Mouse (Mus musculus): ENCODE data around the gene Prkd2. TPM values are rescaled to one million over a fixed set of nuclear protein-coding genes. Genes with fewer than 3 reads are reported as not detected.

The Prkd2 gene
- polyA plus RNA-seq, 1 experiment from 2014 or later = 3.2 TPM

DNA sequence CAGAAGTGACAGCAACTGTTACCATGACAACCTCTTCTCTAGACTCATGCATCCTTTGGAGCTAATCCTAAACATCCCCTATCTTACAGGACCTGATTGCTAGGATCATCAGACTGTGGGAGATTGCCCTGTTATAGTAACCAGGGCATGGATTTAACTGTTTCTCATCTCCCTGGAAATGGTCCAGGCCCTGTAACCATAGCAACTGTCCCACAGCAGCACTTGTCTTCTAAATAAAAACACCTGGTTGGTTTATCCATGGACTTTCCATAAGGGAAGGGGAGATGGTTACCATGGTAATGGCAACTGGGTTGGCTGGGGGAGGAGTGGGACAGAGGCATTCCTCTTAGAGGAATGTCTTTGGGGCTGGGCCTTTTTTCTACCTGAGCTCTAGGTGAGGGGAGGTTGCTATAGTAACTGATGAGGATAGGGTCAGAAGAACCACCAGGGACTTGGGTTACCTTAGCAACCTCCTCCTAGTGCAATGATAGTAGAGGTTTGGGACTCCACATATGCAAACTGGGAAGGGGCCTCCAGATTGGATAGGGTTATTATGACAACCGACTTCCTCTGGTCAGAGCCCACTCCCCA lies 27.3 kb upstream of the Prkd2 start, which contains the start of gene Strn4:
Gene Strn4 (plus strand): TSS at position 539 of the 591 bp plus-strand sequence.
- H3K4me2 ChIP-seq = peak within 1 kb of the TSS; percentile 95
- peak within 1 kb of the TSS; percentile 96 for H3K9ac ChIP-seq
- H3K4me3 ChIP-seq (replicated peaks) = peak within 1 kb of the TSS; percentile 95
- ATAC-seq (ENCODE audit: insufficient read depth) = no peak
- no peaks in the 10 kb centered on the region for H3K9me3 ChIP-seq (replicated peaks)
- peak within 1 kb of the TSS; percentile 88 for H3K27ac ChIP-seq (replicated peaks)
- 22% methylated on average over 1 of the region's 1 CpGs for WGBS (ENCODE audit: insufficient replicate concordance)
- peaks cover 32% of the 10 kb centered on the region for H3K36me3 ChIP-seq (replicated peaks)
- peaks cover 23% of the 10 kb centered on the region for H3K27me3 ChIP-seq
- H3K4me1 ChIP-seq (replicated peaks) = peaks cover 58% of the 10 kb centered on the region

DNA sequence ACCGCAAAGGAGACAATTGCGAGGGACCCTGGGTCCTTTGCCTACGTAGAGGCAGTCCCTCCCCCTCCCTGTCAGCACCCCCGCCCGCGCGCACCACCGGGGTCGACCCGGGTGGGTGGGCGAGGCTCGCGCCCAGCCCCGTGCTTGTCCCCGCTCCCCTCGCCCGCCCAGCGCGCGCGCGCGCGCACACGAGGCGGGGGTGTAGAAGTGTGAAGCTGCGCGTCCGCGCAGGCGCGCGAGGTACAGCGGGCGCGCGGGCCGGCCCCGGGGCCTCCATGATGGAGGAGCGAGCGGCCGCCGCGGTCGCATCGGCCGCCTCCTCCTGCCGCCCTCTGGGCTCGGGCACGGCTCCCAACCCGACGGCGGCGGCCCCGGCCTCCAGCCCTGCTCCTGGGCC lies 26.6 kb upstream of the Prkd2 start:
- Histone ChIP-seq H3K4me2 (peak overlapping the region; percentile 95), H3K4me1 (replicated peaks) (peaks cover 59% of the 10 kb centered on the region), H3K9ac (peak overlapping the region; percentile 96), H3K27me3 (peaks cover 17% of the 10 kb centered on the region), H3K27ac (replicated peaks) (peak overlapping the region; percentile 88), H3K36me3 (replicated peaks) (peaks cover 25% of the 10 kb centered on the region; the same call in 1 of the 2 replicates), H3K9me3 (replicated peaks) (no peaks in the 10 kb centered on the region), H3K4me3 (replicated peaks) (peak overlapping the region; percentile 95)
- ATAC-seq (ENCODE audit: insufficient read depth) = peak; percentile 81
- WGBS (ENCODE audit: insufficient replicate concordance) = under 1% methylated on average over 53 of the region's 55 CpGs

DNA sequence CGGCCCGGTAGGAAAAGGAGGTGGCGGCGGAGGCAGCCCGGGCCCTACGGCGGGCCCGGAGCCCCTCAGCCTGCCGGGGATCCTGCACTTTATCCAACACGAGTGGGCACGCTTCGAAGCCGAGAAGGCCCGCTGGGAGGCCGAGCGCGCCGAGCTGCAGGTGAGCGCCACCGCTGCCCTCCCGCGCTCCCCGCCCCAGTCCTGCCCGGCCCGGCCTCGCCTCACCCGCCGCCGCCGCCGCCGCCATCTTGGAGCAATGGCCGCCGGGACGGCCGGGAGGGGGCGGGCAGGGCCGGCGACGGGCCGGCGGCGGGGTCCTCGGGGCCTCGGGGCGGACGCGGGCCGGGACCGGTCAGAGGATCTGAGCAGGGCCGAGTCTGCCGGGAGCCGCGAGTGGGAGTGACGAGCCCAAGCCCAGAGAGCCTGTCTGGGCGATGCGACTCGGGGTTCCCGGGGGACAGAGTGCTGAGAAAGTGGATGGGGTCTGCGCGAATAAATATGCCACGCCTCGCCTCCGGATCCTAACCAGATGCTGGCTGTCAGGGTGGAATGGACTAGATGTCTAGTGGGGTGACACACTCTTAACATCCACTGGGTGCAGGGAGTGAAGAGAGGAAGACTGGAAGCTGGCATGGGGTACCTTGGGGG lies 26.1 kb upstream of the Prkd2 start, which contains the start of gene Fkrp:
Gene Fkrp (minus strand): TSS at position 258 of the 648 bp plus-strand sequence.
- peak within 1 kb of the TSS; percentile 96 for H3K9ac ChIP-seq
- peak within 1 kb of the TSS; percentile 95 for H3K4me3 ChIP-seq (replicated peaks)
- WGBS (ENCODE audit: insufficient replicate concordance) = 1% methylated on average over 63 of the region's 64 CpGs
- H3K9me3 ChIP-seq (replicated peaks) = no peaks in the 10 kb centered on the region
- peak; percentile 82 for ATAC-seq (ENCODE audit: insufficient read depth)
- H3K27ac ChIP-seq (replicated peaks) = peak within 1 kb of the TSS; percentile 88
- peaks cover 12% of the 10 kb centered on the region for H3K27me3 ChIP-seq
- H3K4me1 ChIP-seq (replicated peaks) = peaks cover 59% of the 10 kb centered on the region
- H3K36me3 ChIP-seq (replicated peaks) = peaks cover 22% of the 10 kb centered on the region; the same call in 1 of the 2 replicates
- peak within 1 kb of the TSS; percentile 95 for H3K4me2 ChIP-seq

- Histone ChIP-seq H3K27ac (replicated peaks) (peak overlapping the region; percentile 88), H3K9ac (peak overlapping the region; percentile 96), H3K4me3 (replicated peaks) (peak overlapping the region; percentile 95), H3K4me2 (peak overlapping the region; percentile 95), H3K9me3 (replicated peaks) (no peaks in the 10 kb centered on the region), H3K36me3 (replicated peaks) (peaks cover 21% of the 10 kb centered on the region; the same call in 1 of the 2 replicates), H3K27me3 (0 out of 2 replicates have a peak, but pooled peaks cover under 1% of the 10 kb centered on the region), H3K4me1 (replicated peaks) (peaks cover 67% of the 10 kb centered on the region)
- WGBS (ENCODE audit: insufficient replicate concordance) = 66% methylated on average over 3 of the region's 3 CpGs
- ATAC-seq (ENCODE audit: insufficient read depth) = no peak
Measured at GRCm38 (mm10) chr7:16817693-16818092, 25.0 kb upstream of the Prkd2 start.

- no peaks in the 10 kb centered on the region for H3K27me3 ChIP-seq
- peaks cover 25% of the 10 kb centered on the region for H3K36me3 ChIP-seq (replicated peaks)
- H3K9me3 ChIP-seq (replicated peaks) = no peaks in the 10 kb centered on the region
- peaks cover 68% of the 10 kb centered on the region for H3K4me1 ChIP-seq (replicated peaks)
- peak overlapping the region; percentile 17 for H3K4me3 ChIP-seq (replicated peaks)
- H3K9ac ChIP-seq = peak overlapping the region; percentile 31
- 15% methylated on average over 5 of the region's 5 CpGs for WGBS (ENCODE audit: insufficient replicate concordance)
- peak; percentile 66 for ATAC-seq (ENCODE audit: insufficient read depth)
- peak overlapping the region; percentile 52 for H3K4me2 ChIP-seq
- H3K27ac ChIP-seq (replicated peaks) = peak overlapping the region; percentile 78
Measured at GRCm38 (mm10) chr7:16819794-16820193, 22.9 kb upstream of the Prkd2 start.

- 35% methylated on average over 5 of the region's 5 CpGs for WGBS (ENCODE audit: insufficient replicate concordance)
- Histone ChIP-seq H3K4me2 (peak overlapping the region; percentile 52), H3K27me3 (no peaks in the 10 kb centered on the region), H3K4me1 (replicated peaks) (peaks cover 67% of the 10 kb centered on the region), H3K9me3 (replicated peaks) (no peaks in the 10 kb centered on the region), H3K4me3 (replicated peaks) (peak overlapping the region; percentile 17; the same call in 1 of the 2 replicates), H3K9ac (peak overlapping the region; percentile 31), H3K27ac (replicated peaks) (peak overlapping the region; percentile 78), H3K36me3 (replicated peaks) (peaks cover 30% of the 10 kb centered on the region)
- no peak for ATAC-seq (ENCODE audit: insufficient read depth)
Measured at GRCm38 (mm10) chr7:16820271-16820763, 22.4 kb upstream of the Prkd2 start.

- H3K27me3 ChIP-seq = no peaks in the 10 kb centered on the region
- no peaks in the 10 kb centered on the region for H3K9me3 ChIP-seq (replicated peaks)
- ATAC-seq (ENCODE audit: insufficient read depth) = no peak
- peak overlapping the region; percentile 12; the same call in 1 of the 2 replicates for H3K4me2 ChIP-seq
- peaks cover 62% of the 10 kb centered on the region for H3K4me1 ChIP-seq (replicated peaks)
- H3K27ac ChIP-seq (replicated peaks) = peak overlapping the region; percentile 38; the same call in 1 of the 2 replicates
- 62% methylated on average over 3 of the region's 3 CpGs for WGBS (ENCODE audit: insufficient replicate concordance)
- no peak overlapping the region for H3K9ac ChIP-seq
- H3K4me3 ChIP-seq (replicated peaks) = no peak overlapping the region
- H3K36me3 ChIP-seq (replicated peaks) = peaks cover 38% of the 10 kb centered on the region
Measured at GRCm38 (mm10) chr7:16821091-16821490, 21.6 kb upstream of the Prkd2 start.

DNA sequence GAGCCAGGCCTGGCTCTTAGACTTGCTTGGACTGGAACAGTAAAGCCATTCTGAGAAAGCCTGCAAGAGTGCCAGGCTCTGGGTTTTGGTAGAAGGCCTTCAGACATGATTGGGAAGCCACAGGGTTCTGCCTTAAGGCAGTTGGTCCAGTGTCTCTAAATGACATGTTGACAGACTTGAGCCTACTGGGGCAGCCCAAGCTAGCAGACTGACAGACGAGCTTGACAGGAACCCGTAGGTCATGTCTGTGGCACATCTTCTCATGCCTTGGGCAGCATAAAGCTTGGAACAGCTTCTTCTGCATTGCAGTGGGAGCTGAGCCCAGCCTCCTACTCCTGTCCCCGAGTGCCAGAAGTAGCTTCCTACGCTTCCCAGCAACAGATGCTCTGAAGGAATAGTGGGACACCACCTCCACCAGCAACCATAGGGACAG lies 21.0 kb upstream of the Prkd2 start:
- Histone ChIP-seq H3K4me1 (replicated peaks) (peaks cover 66% of the 10 kb centered on the region), H3K9me3 (replicated peaks) (no peaks in the 10 kb centered on the region), H3K27me3 (no peaks in the 10 kb centered on the region), H3K4me2 (no peak overlapping the region), H3K9ac (no peak overlapping the region), H3K36me3 (replicated peaks) (peaks cover 44% of the 10 kb centered on the region), H3K4me3 (replicated peaks) (no peak overlapping the region), H3K27ac (replicated peaks) (no peak overlapping the region)
- WGBS (ENCODE audit: insufficient replicate concordance) = 77% methylated on average over 4 of the region's 4 CpGs
- no peak for ATAC-seq (ENCODE audit: insufficient read depth)

GRCm38 (mm10) chr7:16823734-16824133 lies 19.0 kb upstream of the Prkd2 start:
- Histone ChIP-seq H3K4me3 (replicated peaks) (no peak overlapping the region), H3K4me1 (replicated peaks) (peaks cover 58% of the 10 kb centered on the region), H3K27me3 (no peaks in the 10 kb centered on the region), H3K9ac (no peak overlapping the region), H3K9me3 (replicated peaks) (no peaks in the 10 kb centered on the region), H3K4me2 (no peak overlapping the region), H3K27ac (replicated peaks) (no peak overlapping the region), H3K36me3 (replicated peaks) (peaks cover 61% of the 10 kb centered on the region)
- no peak for ATAC-seq (ENCODE audit: insufficient read depth)
- 64% methylated on average over 5 of the region's 5 CpGs for WGBS (ENCODE audit: insufficient replicate concordance)

DNA sequence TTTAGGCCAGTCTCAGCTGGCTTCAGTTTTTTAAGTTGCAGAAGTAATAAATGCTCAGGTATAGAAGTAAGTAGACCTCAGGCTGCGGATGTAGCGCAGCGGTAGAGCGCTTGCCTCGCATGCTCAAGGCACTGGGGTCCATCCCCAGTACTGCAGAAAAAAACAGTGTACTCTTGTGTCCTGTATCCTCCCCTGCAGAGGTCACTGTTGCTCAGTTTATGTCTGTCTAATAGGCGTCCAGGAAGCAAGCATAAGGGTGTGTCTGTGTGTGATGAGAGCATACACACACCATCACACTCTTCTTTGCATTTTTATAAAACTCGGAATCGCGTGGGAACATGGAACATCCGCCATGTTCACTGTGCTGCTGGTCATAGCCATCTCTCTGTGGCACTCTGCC lies 16.9 kb upstream of the Prkd2 start:
- H3K36me3 ChIP-seq (replicated peaks) = peaks cover 82% of the 10 kb centered on the region
- no peak for ATAC-seq (ENCODE audit: insufficient read depth)
- 71% methylated on average over 10 of the region's 10 CpGs for WGBS (ENCODE audit: insufficient replicate concordance)

DNA sequence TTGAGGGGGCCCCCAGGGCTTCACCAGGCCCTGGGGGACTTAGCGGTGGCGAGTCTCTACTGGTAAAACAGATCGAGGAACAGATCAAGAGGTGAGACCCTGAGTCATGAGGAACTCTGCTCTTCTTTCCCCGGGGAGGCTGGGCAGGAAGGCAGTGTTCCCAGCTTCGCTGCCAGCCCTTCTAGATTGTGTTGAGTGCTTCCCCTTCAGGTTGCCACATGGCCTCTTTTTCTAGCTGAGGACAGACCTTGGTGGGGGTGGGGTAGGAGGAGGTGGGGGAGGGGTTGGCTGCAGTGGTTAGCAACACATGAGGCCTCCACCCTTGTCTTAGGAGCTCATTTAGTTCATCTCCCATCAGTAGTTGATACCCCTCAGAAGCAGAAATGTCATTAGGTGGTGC lies 16.1 kb upstream of the Prkd2 start:
- Histone ChIP-seq H3K4me1 (replicated peaks) (peaks cover 29% of the 10 kb centered on the region), H3K9me3 (replicated peaks) (no peaks in the 10 kb centered on the region), H3K4me3 (replicated peaks) (no peak overlapping the region), H3K27ac (replicated peaks) (0 out of 2 replicates have a peak overlapping the region, but pooled peaks have one; percentile 19), H3K9ac (no peak overlapping the region), H3K4me2 (no peak overlapping the region), H3K27me3 (no peaks in the 10 kb centered on the region), H3K36me3 (replicated peaks) (peaks cover 90% of the 10 kb centered on the region)
- WGBS (ENCODE audit: insufficient replicate concordance) = 38% methylated on average over 5 of the region's 5 CpGs
- ATAC-seq (ENCODE audit: insufficient read depth) = no peak

More for the DNA sequence above, 16.9 kb upstream of the Prkd2 start:
- H3K4me2 ChIP-seq = no peak overlapping the region
- no peaks in the 10 kb centered on the region for H3K27me3 ChIP-seq
- H3K4me3 ChIP-seq (replicated peaks) = no peak overlapping the region
- H3K9me3 ChIP-seq (replicated peaks) = no peaks in the 10 kb centered on the region
- H3K27ac ChIP-seq (replicated peaks) = 0 out of 2 replicates have a peak overlapping the region, but pooled peaks have one; percentile 19
- H3K9ac ChIP-seq = no peak overlapping the region
- H3K4me1 ChIP-seq (replicated peaks) = peaks cover 37% of the 10 kb centered on the region
